Mouse (Mus musculus): ENCODE measurements around the gene Cfap298.

GRCm38 (mm10) chr16:90882501-90882977 lies 52.4 kb downstream of the Cfap298 start:
- TF ChIP-seq CTCF (IDR thresholded peaks at IDR 0.05; ENCODE audit: low read depth, low read length), result no peak
- TF ChIP-seq GATA2 (IDR thresholded peaks at IDR 0.05; ENCODE audit: borderline replicate concordance, low read depth, low read length), result no peak
- no peak for TF ChIP-seq GATA1 (IDR thresholded peaks at IDR 0.05; ENCODE audit: borderline replicate concordance, low read length)

All from G1E (cell line).